Mouse (Mus musculus): Measurements from ENCODE around the gene Twf1. TPM values are rescaled to one million over a fixed set of nuclear protein-coding genes. Genes with fewer than 3 reads are reported as not detected.

Gene Twf1
- total and polyA plus RNA-seq, 3 experiments, result 26.4 to 64.1 (median 37.1) TPM

- H3K27ac ChIP-seq (ENCODE audit: control insufficient read depth, low read depth, low read length), result no peak overlapping the region
- no peak for DNase-seq (ENCODE audit: low read depth, low spot score)
- H3K27me3 ChIP-seq (ENCODE audit: control insufficient read depth in 1 of 2, insufficient read depth in 2 of 2, low read length in 2 of 2), result no peaks in the 10 kb centered on the region
- peaks cover 9% of the 10 kb centered on the region for H3K79me2 ChIP-seq (ENCODE audit: control insufficient read depth, insufficient read depth, low read length, poor library complexity)
- H3K36me3 ChIP-seq (ENCODE audit: control insufficient read depth in 1 of 2, insufficient read depth in 2 of 2, low read length in 2 of 2), result peaks cover 0 to 19% of the 10 kb centered on the region in 2 experiments; a peak in 2 of 4 replicates
- H3K9me3 ChIP-seq (replicated peaks; ENCODE audit: insufficient read depth, low read length), result no peaks in the 10 kb centered on the region
- TF ChIP-seq MYB (IDR thresholded peaks at IDR 0.05; ENCODE audit: low read depth, low read length) (no peak), EP300 (IDR thresholded peaks at IDR 0.05; ENCODE audit: low read depth in 1 of 2, low read length in 2 of 2) (no peak), RAD21 (IDR thresholded peaks at IDR 0.05; ENCODE audit: low read depth, low read length) (no peak), TAL1 (IDR thresholded peaks at IDR 0.05; ENCODE audit: low read length) (no peak)
- no peak overlapping the region for H3K4me3 ChIP-seq (ENCODE audit: control insufficient read depth in 1 of 2, insufficient read depth in 1 of 2, low read depth in 2 of 2, low read length in 2 of 2)
- no peak overlapping the region for H3K9ac ChIP-seq (ENCODE audit: control insufficient read depth, low read depth, low read length, poor library complexity, severe bottlenecking)
- H3K4me1 ChIP-seq (ENCODE audit: control insufficient read depth in 1 of 2, insufficient read depth in 2 of 2, low read length in 2 of 2), result peaks cover 20 to 21% of the 10 kb centered on the region in 2 experiments
Measured at GRCm38 (mm10) chr15:94593586-94593985, 3.9 kb upstream of the Twf1 start.

- H3K36me3 ChIP-seq (ENCODE audit: control insufficient read depth in 1 of 2, insufficient read depth in 2 of 2, low read length in 2 of 2), result peaks cover 3 to 28% of the 10 kb centered on the region in 2 experiments; a peak in 3 of 4 replicates
- peaks cover 14% of the 10 kb centered on the region for H3K79me2 ChIP-seq (ENCODE audit: control insufficient read depth, insufficient read depth, low read length, poor library complexity)
- H3K27me3 ChIP-seq (ENCODE audit: control insufficient read depth in 1 of 2, insufficient read depth in 2 of 2, low read length in 2 of 2), result no peaks in the 10 kb centered on the region
- peak overlapping the region; percentile 31; the same call in 1 of the 2 replicates for H3K27ac ChIP-seq (ENCODE audit: control insufficient read depth, low read depth, low read length)
- H3K9ac ChIP-seq (ENCODE audit: control insufficient read depth, low read depth, low read length, poor library complexity, severe bottlenecking), result peak overlapping the region; percentile 27; the same call in 1 of the 2 replicates
- TF ChIP-seq EP300 (IDR thresholded peaks at IDR 0.05; ENCODE audit: low read depth in 1 of 2, low read length in 2 of 2) (peak; percentile 15 to 51; a peak in 1 of 4 replicates), JUND (IDR thresholded peaks at IDR 0.05; ENCODE audit: low read depth, low read length) (no peak), ZMIZ1 (IDR thresholded peaks at IDR 0.05; ENCODE audit: low read depth, low read length) (no peak), MAZ (IDR thresholded peaks at IDR 0.05; ENCODE audit: low read depth, low read length) (no peak), MEF2A (IDR thresholded peaks at IDR 0.05; ENCODE audit: extremely low read depth, insufficient replicate concordance, low read depth, low read length, poor library complexity, severe bottlenecking) (no peak), ETS1 (IDR thresholded peaks at IDR 0.05; ENCODE audit: low read depth, low read length) (peak; percentile 47; the same call in 1 of the 2 replicates), MAFK (IDR thresholded peaks at IDR 0.05; ENCODE audit: borderline replicate concordance, low read depth, low read length) (0 out of 2 replicates have a peak, but pooled peaks have one; percentile 57), CHD1 (IDR thresholded peaks at IDR 0.05; ENCODE audit: low read depth, low read length) (no peak), ELF1 (IDR thresholded peaks at IDR 0.05; ENCODE audit: low read depth, low read length) (no peak), CHD2 (IDR thresholded peaks at IDR 0.05; ENCODE audit: low read length) (no peak), ZC3H11A (IDR thresholded peaks at IDR 0.05; ENCODE audit: low read depth, low read length) (no peak), ZNF384 (IDR thresholded peaks at IDR 0.05; ENCODE audit: low read depth, low read length) (peak; percentile 91), HCFC1 (IDR thresholded peaks at IDR 0.05; ENCODE audit: low read depth, low read length) (no peak), NRF1 (IDR thresholded peaks at IDR 0.05; ENCODE audit: insufficient read depth, low read depth, low read length, poor library complexity, severe bottlenecking) (no peak), MYC (IDR thresholded peaks at IDR 0.05; ENCODE audit: low read depth, low read length) (no peak), GABPA (IDR thresholded peaks at IDR 0.05; ENCODE audit: low read depth, low read length) (no peak), SIN3A (IDR thresholded peaks at IDR 0.05; ENCODE audit: low read length) (no peak), RCOR1 (IDR thresholded peaks at IDR 0.05; ENCODE audit: low read depth, low read length) (peak; percentile 16; the same call in 1 of the 2 replicates), KAT2A (conservative IDR thresholded peaks at IDR 0.05; ENCODE audit: low read depth, low read length) (no peak), RAD21 (IDR thresholded peaks at IDR 0.05; ENCODE audit: low read depth, low read length) (no peak), MYB (IDR thresholded peaks at IDR 0.05; ENCODE audit: low read depth, low read length) (no peak), MXI1 (IDR thresholded peaks at IDR 0.05; ENCODE audit: low read depth, low read length) (no peak; the same call in 1 of the 2 replicates), NELFE (IDR thresholded peaks at IDR 0.05; ENCODE audit: low read depth, low read length) (0 out of 2 replicates have a peak, but pooled peaks have one; percentile 10), GATA1 (IDR thresholded peaks at IDR 0.05; ENCODE audit: low read depth, low read length) (no peak), TAL1 (IDR thresholded peaks at IDR 0.05; ENCODE audit: low read length) (no peak)
- DNase-seq (ENCODE audit: low read depth, low spot score), result peak; percentile 61
- no peaks in the 10 kb centered on the region for H3K9me3 ChIP-seq (replicated peaks; ENCODE audit: insufficient read depth, low read length)
- H3K4me3 ChIP-seq (ENCODE audit: control insufficient read depth in 1 of 2, insufficient read depth in 1 of 2, low read depth in 2 of 2, low read length in 2 of 2), result no peak overlapping the region
- peaks cover 22 to 27% of the 10 kb centered on the region in 2 experiments for H3K4me1 ChIP-seq (ENCODE audit: control insufficient read depth in 1 of 2, insufficient read depth in 2 of 2, low read length in 2 of 2)
Measured at GRCm38 (mm10) chr15:94591356-94591755, 1.7 kb upstream of the Twf1 start.

All from MEL (cell line).